8 mouse cellular contexts compared by ENCODE assay signal in genomic region chr11:19017719-19018413, GRCm38 (mm10). TPM values are rescaled to one million over a fixed set of nuclear protein-coding genes. Genes with fewer than 3 reads are reported as not detected.
DNase-seq lines count a peak whose midpoint lies in the region; ATAC-seq and TF ChIP-seq lines count a peak whose summit lies in the region.

No protein-coding gene starts in this region.

- H3K4me2 ChIP-seq in forebrain, embryonic 16.5 days (ENCODE audit: low read length) = peak overlapping the region; percentile 87
- H3K4me2 ChIP-seq in liver, embryonic 15.5 days = peak overlapping the region; percentile 74

- peak overlapping the region; percentile 8; the same call in 1 of the 2 replicates for H3K27ac ChIP-seq in forebrain, embryonic 16.5 days (ENCODE audit: low read length)
- H3K27ac ChIP-seq in liver, embryonic 15.5 days (replicated peaks) = peak overlapping the region; percentile 70

- H3K79me3 ChIP-seq in C2C12 (ENCODE audit: low read depth) = peaks cover 46% of the 10 kb centered on the region

- peak overlapping the region; percentile 41; the same call in 1 of the 2 replicates for H3K9ac ChIP-seq in forebrain, embryonic 16.5 days (replicated peaks; ENCODE audit: low read depth, low read length)
- H3K9ac ChIP-seq in liver, embryonic 15.5 days = peak overlapping the region; percentile 37; the same call in 1 of the 2 replicates

- peak; percentile 47 for DNase-seq in embryo, embryonic 9.5 days (ENCODE audit: extremely low spot score)
- no peak for DNase-seq in embryo, embryonic 10 days (ENCODE audit: low spot score)
- no peak for DNase-seq in frontal cortex, postnatal 14 days (ENCODE audit: low spot score in 2 of 2)
- no peak for DNase-seq in retina, embryonic 14.5 days (ENCODE audit: low spot score)

- no peaks in the 10 kb centered on the region for H3K27me3 ChIP-seq in C2C12 (ENCODE audit: control insufficient read depth, insufficient read depth, insufficient read length)
- peaks cover 20% of the 10 kb centered on the region for H3K27me3 ChIP-seq in forebrain, embryonic 16.5 days (replicated peaks; ENCODE audit: control insufficient read depth, insufficient read depth, low read length)
- H3K27me3 ChIP-seq in liver, embryonic 15.5 days = peaks cover 91% of the 10 kb centered on the region

- H3K36me3 ChIP-seq in C2C12 (ENCODE audit: control insufficient read depth, insufficient read depth) = peaks cover 15% of the 10 kb centered on the region
- H3K36me3 ChIP-seq in forebrain, embryonic 16.5 days (ENCODE audit: control insufficient read depth, insufficient read depth) = no peaks in the 10 kb centered on the region
- H3K36me3 ChIP-seq in liver, embryonic 15.5 days (replicated peaks) = no peaks in the 10 kb centered on the region

- no peak for ATAC-seq in forebrain, embryonic 16.5 days
- no peak for ATAC-seq in liver, embryonic 15.5 days (ENCODE audit: insufficient read depth)
- ATAC-seq in megakaryocyte progenitor cell, adult 5-6 weeks (replicated peaks; ENCODE audit: poor library complexity) = no peak

- 2% methylated on average over 14 of the region's 14 CpGs for WGBS in forebrain, embryonic 16.5 days
- WGBS in liver, embryonic 15.5 days (ENCODE audit: insufficient replicate concordance) = 1% methylated on average over 14 of the region's 14 CpGs

- TF ChIP-seq CTCF in C2C12 (IDR thresholded peaks at IDR 0.05; ENCODE audit: control insufficient read depth, insufficient read depth, insufficient read length) = no peak

- H3K4me3 ChIP-seq in C2C12 (ENCODE audit: insufficient read depth, poor library complexity, severe bottlenecking) = peak overlapping the region; percentile 56
- H3K4me3 ChIP-seq in forebrain, embryonic 16.5 days (replicated peaks; ENCODE audit: low read length) = peak overlapping the region; percentile 69
- H3K4me3 ChIP-seq in liver, embryonic 15.5 days (replicated peaks) = peak overlapping the region; percentile 60

- peak overlapping the region; percentile 75 for H3ac ChIP-seq in C2C12 (ENCODE audit: control insufficient read depth, insufficient read length, low read depth)

- H3K79me2 ChIP-seq in C2C12 (ENCODE audit: control insufficient read depth, insufficient read depth) = peaks cover 59% of the 10 kb centered on the region

- no peaks in the 10 kb centered on the region for H3K9me3 ChIP-seq in forebrain, embryonic 16.5 days (ENCODE audit: control insufficient read depth, low read length)
- no peaks in the 10 kb centered on the region for H3K9me3 ChIP-seq in liver, embryonic 15.5 days (replicated peaks)

- H3K4me1 ChIP-seq in forebrain, embryonic 16.5 days (replicated peaks; ENCODE audit: control insufficient read depth, insufficient read depth, low read length) = peaks cover 27% of the 10 kb centered on the region
- no peaks in the 10 kb centered on the region; the same call in none of the 2 replicates for H3K4me1 ChIP-seq in liver, embryonic 15.5 days (replicated peaks)

TF ChIP-seq in C2C12, 6 proteins besides CTCF, POLR2A, EP300 and RAD21:
- TF ChIP-seq MAX (IDR thresholded peaks at IDR 0.05) (no peak), FOSL1 (IDR thresholded peaks at IDR 0.05; ENCODE audit: insufficient read depth, low read length, poor library complexity, severe bottlenecking) (no peak), MYOG (IDR thresholded peaks at IDR 0.05; ENCODE audit: control insufficient read depth, extremely low read depth, insufficient read length) (no peak), CEBPB (IDR thresholded peaks at IDR 0.05; ENCODE audit: low read depth) (no peak), MYOD1 (IDR thresholded peaks at IDR 0.05; ENCODE audit: control insufficient read depth, insufficient read length, low read depth) (no peak), USF1 (IDR thresholded peaks at IDR 0.05; ENCODE audit: low read depth) (no peak)

RNA-seq across cellular contexts. Expression of gene Meis1, which starts 0.9 kb away (rescaled TPM):
- 6.8 TPM for polyA plus RNA-seq in C2C12 (2012; fragmentation: generic; extraction: Trizol)
- polyA plus RNA-seq in forebrain, embryonic 16.5 days (2015; fragmentation: Nextera tagmentation; extraction: Ambion mirVana) = 28.5 and 41.4 TPM in 2 replicates
- 8.1 and 8.7 TPM in 2 replicates for polyA plus RNA-seq in liver, embryonic 15.5 days (2015; fragmentation: Nextera tagmentation; extraction: Ambion mirVana)
- total RNA-seq in megakaryocyte progenitor cell, adult 5-6 weeks (2015) = 12.7 and 24.6 TPM in 2 replicates
- 13.0 and 26.3 TPM in 2 replicates for total RNA-seq in megakaryocyte progenitor cell, adult 5-6 weeks (2017)
